ENCODE assay signal across 8 mouse cellular contexts in genomic region chr4:47151553-47152183, GRCm38 (mm10). TPM values are rescaled to one million over a fixed set of nuclear protein-coding genes. Genes with fewer than 3 reads are reported as not detected.
DNase-seq lines count a peak whose midpoint lies in the region; ATAC-seq and TF ChIP-seq lines count a peak whose summit lies in the region.

No protein-coding gene starts in this region.

- H3K9ac ChIP-seq in midbrain, embryonic 14.5 days (replicated peaks; ENCODE audit: low read length): no peak overlapping the region
- H3K9ac ChIP-seq in midbrain, postnatal 0 days (replicated peaks; ENCODE audit: low read length, poor library complexity, severe bottlenecking): no peak overlapping the region
- no peak overlapping the region for H3K9ac ChIP-seq in heart, embryonic 15.5 days
- no peak overlapping the region for H3K9ac ChIP-seq in lung, embryonic 14.5 days

- no peak for TF ChIP-seq CTCF in midbrain, postnatal 0 days (IDR thresholded peaks at IDR 0.05)
- no peak for TF ChIP-seq CTCF in lung, embryonic 14.5 days (IDR thresholded peaks at IDR 0.05; ENCODE audit: low read depth)

- ATAC-seq in midbrain, embryonic 14.5 days (ENCODE audit: low FRiP score, low TSS enrichment): no peak
- no peak for ATAC-seq in midbrain, postnatal 0 days (ENCODE audit: low FRiP score)
- ATAC-seq in heart, embryonic 15.5 days (replicated peaks; ENCODE audit: insufficient number of reproducible peaks, insufficient read depth, low FRiP score, low read depth): peak; percentile 54
- ATAC-seq in lung, embryonic 14.5 days (ENCODE audit: insufficient read depth): peak; percentile 77
- ATAC-seq in cerebellum, adult (ENCODE audit: insufficient number of reproducible peaks, low FRiP score, low TSS enrichment): no peak

- peak; percentile 20 for DNase-seq in midbrain, embryonic 14.5 days
- no peak for DNase-seq in midbrain, postnatal 0 days (ENCODE audit: low spot score)
- peak; percentile 69 for DNase-seq in lung, embryonic 14.5 days
- peak; percentile 36 for DNase-seq in yolk sac, embryonic 10.5 days (ENCODE audit: low spot score)
- DNase-seq in thymus, postnatal 25 days: no peak
- no peak for DNase-seq in left cerebral cortex, adult 11 months (ENCODE audit: low spot score)

- H3K36me3 ChIP-seq in midbrain, embryonic 14.5 days (ENCODE audit: control insufficient read depth, insufficient read depth, low read length): no peaks in the 10 kb centered on the region
- no peaks in the 10 kb centered on the region for H3K36me3 ChIP-seq in midbrain, postnatal 0 days (ENCODE audit: insufficient read depth, low read length)
- H3K36me3 ChIP-seq in heart, embryonic 15.5 days: no peaks in the 10 kb centered on the region
- H3K36me3 ChIP-seq in lung, embryonic 14.5 days (ENCODE audit: insufficient read depth): no peaks in the 10 kb centered on the region

- WGBS in midbrain, embryonic 14.5 days: 85% methylated on average over 8 of the region's 8 CpGs
- 72% methylated on average over 8 of the region's 8 CpGs for WGBS in midbrain, postnatal 0 days
- 39% methylated on average over 8 of the region's 8 CpGs for WGBS in heart, embryonic 15.5 days
- WGBS in lung, embryonic 14.5 days: 31% methylated on average over 8 of the region's 8 CpGs

- H3K4me3 ChIP-seq in midbrain, embryonic 14.5 days (replicated peaks; ENCODE audit: low read depth, low read length): no peak overlapping the region
- no peak overlapping the region for H3K4me3 ChIP-seq in midbrain, postnatal 0 days (ENCODE audit: low read depth, low read length)
- H3K4me3 ChIP-seq in heart, embryonic 15.5 days: no peak overlapping the region
- no peak overlapping the region for H3K4me3 ChIP-seq in lung, embryonic 14.5 days (ENCODE audit: low read depth, low read length)

- H3K27ac ChIP-seq in midbrain, embryonic 14.5 days (replicated peaks; ENCODE audit: low read depth, low read length): no peak overlapping the region
- no peak overlapping the region for H3K27ac ChIP-seq in midbrain, postnatal 0 days (ENCODE audit: low read depth, low read length)
- peak overlapping the region; percentile 35; the same call in 1 of the 2 replicates for H3K27ac ChIP-seq in heart, embryonic 15.5 days
- no peak overlapping the region for H3K27ac ChIP-seq in lung, embryonic 14.5 days (ENCODE audit: low read depth)

- no peaks in the 10 kb centered on the region for H3K27me3 ChIP-seq in midbrain, embryonic 14.5 days (ENCODE audit: control insufficient read depth, insufficient read depth, low read length)
- H3K27me3 ChIP-seq in midbrain, postnatal 0 days (ENCODE audit: insufficient read depth, low read length): no peaks in the 10 kb centered on the region
- no peaks in the 10 kb centered on the region for H3K27me3 ChIP-seq in heart, embryonic 15.5 days
- no peaks in the 10 kb centered on the region for H3K27me3 ChIP-seq in lung, embryonic 14.5 days (ENCODE audit: insufficient read depth, low read length)

- no peaks in the 10 kb centered on the region for H3K9me3 ChIP-seq in midbrain, embryonic 14.5 days (ENCODE audit: control insufficient read depth, low read length)
- no peaks in the 10 kb centered on the region for H3K9me3 ChIP-seq in midbrain, postnatal 0 days (ENCODE audit: low read length)
- H3K9me3 ChIP-seq in heart, embryonic 15.5 days (replicated peaks): no peaks in the 10 kb centered on the region; the same call in 1 of the 2 replicates
- no peaks in the 10 kb centered on the region for H3K9me3 ChIP-seq in lung, embryonic 14.5 days (ENCODE audit: low read depth, low read length)

- H3K4me1 ChIP-seq in midbrain, embryonic 14.5 days (ENCODE audit: control insufficient read depth, insufficient read depth, low read length): no peaks in the 10 kb centered on the region
- no peaks in the 10 kb centered on the region for H3K4me1 ChIP-seq in midbrain, postnatal 0 days (ENCODE audit: insufficient read depth, low read length)
- peaks cover 22% of the 10 kb centered on the region for H3K4me1 ChIP-seq in heart, embryonic 15.5 days (replicated peaks)
- H3K4me1 ChIP-seq in lung, embryonic 14.5 days (ENCODE audit: insufficient read depth): peaks cover 6% of the 10 kb centered on the region; the same call in 1 of the 2 replicates

- no peak overlapping the region for H3K4me2 ChIP-seq in midbrain, embryonic 14.5 days (ENCODE audit: low read length)
- H3K4me2 ChIP-seq in midbrain, postnatal 0 days (ENCODE audit: low read depth, low read length, poor library complexity, severe bottlenecking): no peak overlapping the region
- no peak overlapping the region for H3K4me2 ChIP-seq in heart, embryonic 15.5 days
- H3K4me2 ChIP-seq in lung, embryonic 14.5 days: no peak overlapping the region

RNA-seq across cellular contexts. Expression of gene Col15a1, which starts 56.3 kb away (rescaled TPM):
- 1.8 and 3.0 TPM in 2 replicates for polyA plus RNA-seq in midbrain, embryonic 14.5 days (2014; fragmentation: Nextera tagmentation; extraction: Ambion mirVana)
- total RNA-seq in midbrain, postnatal 0 days (2014; rRNA removed): 8.2 and 20.2 TPM in 2 replicates
- polyA plus RNA-seq in midbrain, postnatal 0 days (2015; fragmentation: Nextera tagmentation; extraction: Ambion mirVana): 3.8 and 5.3 TPM in 2 replicates
- 12.9 and 15.0 TPM in 2 replicates for polyA plus RNA-seq in heart, embryonic 15.5 days (2015; fragmentation: Nextera tagmentation; extraction: Ambion mirVana)
- polyA plus RNA-seq in lung, embryonic 14.5 days (2014; fragmentation: Nextera tagmentation; extraction: Ambion mirVana): 22.1 and 22.8 TPM in 2 replicates

RNA-seq across cellular contexts. Expression of gene Galnt12, which starts 60.0 kb away (rescaled TPM):
- polyA plus RNA-seq in midbrain, embryonic 14.5 days (2014; fragmentation: Nextera tagmentation; extraction: Ambion mirVana): 1.8 and 3.1 TPM in 2 replicates
- 0.82 and 2.0 TPM in 2 replicates for total RNA-seq in midbrain, postnatal 0 days (2014; rRNA removed)
- 1.1 and 1.6 TPM in 2 replicates for polyA plus RNA-seq in midbrain, postnatal 0 days (2015; fragmentation: Nextera tagmentation; extraction: Ambion mirVana)
- 2.1 and 5.1 TPM in 2 replicates for polyA plus RNA-seq in heart, embryonic 15.5 days (2015; fragmentation: Nextera tagmentation; extraction: Ambion mirVana)
- polyA plus RNA-seq in lung, embryonic 14.5 days (2014; fragmentation: Nextera tagmentation; extraction: Ambion mirVana): 5.1 and 6.4 TPM in 2 replicates

Comparison
In these comparisons a context has a peak if more than half of its experiments do, and no peak if none do; other contexts are left out.
1. DNase-seq: peak in midbrain, embryonic 14.5 days (single experiment), lung, embryonic 14.5 days (single experiment) and yolk sac, embryonic 10.5 days (single experiment); none in midbrain, postnatal 0 days (single experiment), thymus, postnatal 25 days (single experiment) and left cerebral cortex, adult 11 months (single experiment).
2. ATAC-seq: peak in heart, embryonic 15.5 days (single experiment) and lung, embryonic 14.5 days (single experiment); none in midbrain, embryonic 14.5 days (single experiment), midbrain, postnatal 0 days (single experiment) and cerebellum, adult (single experiment).